In genomic region chr6:95518406-95518805, GRCm38 (mm10) we compare ENCODE assay signal across 14 mouse cellular contexts.
DNase-seq lines count a peak whose midpoint lies in the region; ATAC-seq and TF ChIP-seq lines count a peak whose summit lies in the region.
"Had no signal": no experiment of that assay in that cellular context is flagged by ENCODE, and none has a peak within 500 bp of the region (broad histone marks: within the 10 kb centered on the region; RNA-seq: fewer than 3 reads in every experiment).

No protein-coding gene starts in this region.

- no peak for DNase-seq in frontal cortex, postnatal 25 days (ENCODE audit: low spot score in 2 of 2)
- peak in 1 of 2 experiments; percentile 26 for DNase-seq in layer of hippocampus, adult 2 months (ENCODE audit: low spot score in 2 of 2)
- no peak for DNase-seq in layer of hippocampus, adult 8-10 months (ENCODE audit: low spot score in 2 of 2)
- DNase-seq in 416B (ENCODE audit: low read depth): peak; percentile 13
- DNase-seq in adipocyte (ENCODE audit: low spot score): peak; percentile 39
- no peak for DNase-seq in right cerebral cortex, postnatal 25 days
- DNase-seq: adrenal gland, postnatal 10 days; gastrocnemius, postnatal 10 days; kidney, adult 9 months; layer of hippocampus, adult 9-11 months had no signal

- peak; percentile 73 for ATAC-seq in frontal cortex, adult (ENCODE audit: low TSS enrichment)

- H3K4me3 ChIP-seq in layer of hippocampus, adult 2 months: no peak overlapping the region
- H3K4me3 ChIP-seq: embryonic facial prominence, embryonic 13.5 days; heart, embryonic 12.5 days; hindbrain, embryonic 13.5 days had no signal

- H3K27ac ChIP-seq in layer of hippocampus, adult 2 months: no peak overlapping the region
- H3K27ac ChIP-seq: embryonic facial prominence, embryonic 13.5 days; hindbrain, embryonic 13.5 days had no signal

- TF ChIP-seq CTCF in layer of hippocampus, adult 2 months (conservative IDR thresholded peaks at IDR 0.05): peak; percentile 84

Comparison
In these comparisons a context has a peak if more than half of its experiments do, and no peak if none do; other contexts are left out.
1. DNase-seq: peak in 416B (single experiment) and adipocyte (single experiment); none in frontal cortex, postnatal 25 days (0 of 2), layer of hippocampus, adult 8-10 months (0 of 2) and right cerebral cortex, postnatal 25 days (single experiment).